Mouse (Mus musculus) forebrain, embryonic 11.5 days (tissue): Measurements from ENCODE around the gene Iqsec1. TPM values are rescaled to one million over a fixed set of nuclear protein-coding genes. Genes with fewer than 3 reads are reported as not detected.
A peak's percentile ranks its signal among the peaks of the same experiment; 100 is the strongest.

Source experiments
- ATAC-seq: fragments of 200-750 bp; cut with Nextera tagmentation; replicated peaks from 2 replicates; pipeline ENCODE4 v1.8.0; 2017; ENCODE audit warnings: moderate TSS enrichment; ENCODE audit not compliant: low FRiP score
- DNase-seq: peaks from one replicate; pipeline ENCODE4 v3.0.0-alpha.2; 2017; ENCODE audit warnings: low spot score
- H3K27ac ChIP-seq: fragments of 300-500 bp; sonication (generic); 2 replicates; pipeline ENCODE4 v1.5.1; 2014; ENCODE audit warnings: low read depth, low read length
- H3K27me3 ChIP-seq: fragments of 300-500 bp; sonication (generic); 2 replicates; pipeline ENCODE4 v1.6.1; 2014; ENCODE audit warnings: mild to moderate bottlenecking, low read length, mixed read lengths; ENCODE audit not compliant: control insufficient read depth, insufficient read depth
- H3K36me3 ChIP-seq: fragments of 300-500 bp; sonication (generic); 2 replicates; pipeline ENCODE4 v1.6.1; 2014; ENCODE audit warnings: mild to moderate bottlenecking, low read length, moderate library complexity, mixed read lengths; ENCODE audit not compliant: control insufficient read depth, insufficient read depth
- H3K4me1 ChIP-seq: fragments of 300-500 bp; sonication (generic); replicated peaks from 2 replicates; pipeline ENCODE4 v1.6.1; 2014; ENCODE audit warnings: low read length, mixed read lengths; ENCODE audit not compliant: control insufficient read depth, insufficient read depth
- H3K4me2 ChIP-seq: fragments of 300-500 bp; sonication (generic); 2 replicates; pipeline ENCODE4 v1.6.1; 2014; ENCODE audit warnings: low read depth, mild to moderate bottlenecking, low read length, moderate library complexity, mixed read lengths; ENCODE audit not compliant: severe bottlenecking
- H3K4me3 ChIP-seq: fragments of 300-500 bp; sonication (generic); 2 replicates; pipeline ENCODE4 v1.5.1; 2014; ENCODE audit warnings: low read depth, low read length
- H3K9ac ChIP-seq: fragments of 300-500 bp; sonication (generic); 2 replicates; pipeline ENCODE4 v1.6.1; 2014; ENCODE audit warnings: low read length
- H3K9me3 ChIP-seq: fragments of 300-500 bp; sonication (generic); 2 replicates; pipeline ENCODE4 v1.6.1; 2016; ENCODE audit warnings: low read length, mixed read lengths; ENCODE audit not compliant: control insufficient read depth
- WGBS: fragments of 180-500 bp; shearing (Covaris S2); extraction: QIAGEN DNeasy Blood & Tissue Kit; methylation state at CpG from one replicate; pipeline ENCODE4 v1.1.7; 2014; 5-methylcytosine and 5-hydroxymethylcytosine counted together
- polyA plus RNA-seq: library from polyadenylated mRNA; unstranded; fragments of >200 nt; fragmentation: Nextera tagmentation; extraction: Ambion mirVana; gene quantifications from 2 replicates; pipeline ENCODE4 v1.2.1, GENCODE M21; 2014

The Iqsec1 gene
- polyA plus RNA-seq, 1 experiment from 2014 or later = 15.0 TPM

DNA sequence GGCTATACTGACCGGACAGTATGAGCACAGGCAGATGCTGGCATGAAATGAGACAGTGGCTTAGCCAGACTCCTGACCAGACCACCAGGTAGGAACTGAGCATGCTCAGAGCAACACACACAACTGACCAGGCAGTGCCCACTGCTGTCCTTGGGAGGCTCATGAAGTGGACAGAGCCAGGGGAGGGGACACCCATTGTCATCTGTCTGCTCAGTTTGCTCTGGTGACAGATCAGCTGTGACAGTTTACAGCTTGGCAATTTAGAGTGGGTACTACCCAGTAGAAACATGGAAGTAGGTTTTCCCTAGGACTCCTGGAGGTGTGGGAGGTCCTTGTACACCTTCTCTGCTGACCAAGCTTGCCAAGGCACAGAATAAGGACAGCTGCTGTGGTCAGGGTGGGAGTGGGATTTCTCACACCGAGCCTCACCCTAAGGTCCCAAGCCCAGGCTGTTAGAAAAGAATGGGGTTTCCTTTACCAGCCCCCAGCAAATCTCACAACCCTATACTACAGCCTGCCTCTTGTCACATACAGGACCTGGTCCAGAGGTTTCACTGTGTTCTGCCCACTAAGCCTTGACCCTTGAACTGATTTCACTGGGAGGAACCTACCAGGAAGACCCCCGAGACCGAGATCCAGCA is 253.0 kb downstream of the Iqsec1 start:
- no peaks in the 10 kb centered on the region for H3K9me3 ChIP-seq
- no peaks in the 10 kb centered on the region for H3K27me3 ChIP-seq
- peaks cover 8% of the 10 kb centered on the region; the same call in 1 of the 2 replicates for H3K4me1 ChIP-seq
- H3K9ac ChIP-seq = peak overlapping the region; percentile 74; the same call in 1 of the 2 replicates
- H3K4me2 ChIP-seq = peak overlapping the region; percentile 93
- H3K36me3 ChIP-seq = no peaks in the 10 kb centered on the region
- peak overlapping the region; percentile 66 for H3K4me3 ChIP-seq
- ATAC-seq (no peak), DNase-seq (no peak)
- WGBS = 26% methylated on average over 4 of the region's 4 CpGs
- H3K27ac ChIP-seq = no peak overlapping the region

DNA sequence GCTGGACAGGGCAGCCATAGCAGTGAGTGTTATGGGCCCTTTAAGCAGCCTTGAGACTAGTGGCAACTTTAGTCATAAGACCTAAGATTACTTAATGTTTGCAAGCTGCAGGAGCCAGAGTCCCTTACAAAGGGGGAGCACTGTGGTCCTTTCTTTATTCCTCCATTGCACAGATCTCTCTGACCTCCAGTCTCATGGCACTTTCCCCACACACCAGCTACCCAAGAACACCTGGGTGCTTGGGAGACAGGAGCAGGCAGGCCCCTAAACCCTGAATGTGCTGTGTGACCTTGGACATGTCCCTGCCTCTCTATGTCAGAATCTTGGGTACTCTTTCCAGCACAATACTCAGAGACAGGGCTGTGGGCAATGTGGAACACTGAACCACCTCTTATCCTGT is 253.7 kb downstream of the Iqsec1 start:
- H3K9ac ChIP-seq = no peak overlapping the region
- no peaks in the 10 kb centered on the region for H3K27me3 ChIP-seq
- H3K4me1 ChIP-seq = peaks cover 8% of the 10 kb centered on the region; the same call in 1 of the 2 replicates
- H3K9me3 ChIP-seq = no peaks in the 10 kb centered on the region
- ATAC-seq (no peak), DNase-seq (no peak)
- H3K36me3 ChIP-seq = no peaks in the 10 kb centered on the region
- H3K4me3 ChIP-seq = no peak overlapping the region
- no peak overlapping the region for H3K27ac ChIP-seq
- no peak overlapping the region for H3K4me2 ChIP-seq

DNA sequence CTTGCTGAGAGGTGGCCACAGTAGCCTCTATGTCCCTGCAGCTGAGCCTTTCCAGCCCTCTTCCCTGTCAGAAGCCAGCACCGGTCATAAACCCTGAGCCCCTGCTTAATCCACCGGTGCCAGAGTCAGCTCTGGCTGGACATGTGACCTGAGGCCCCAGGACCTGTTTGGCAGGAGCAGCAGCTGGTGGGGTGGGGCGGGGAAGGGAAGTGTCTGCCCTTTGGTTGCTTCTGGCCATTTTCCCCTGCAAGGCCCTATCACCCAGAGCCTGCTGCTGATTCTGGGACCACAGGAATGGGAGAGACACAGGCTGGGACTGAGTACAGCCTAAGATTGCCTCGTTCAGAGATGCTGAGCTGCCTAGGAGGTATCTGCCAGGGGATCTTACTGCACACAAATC is 257.2 kb downstream of the Iqsec1 start:
- H3K9ac ChIP-seq = no peak overlapping the region

DNA sequence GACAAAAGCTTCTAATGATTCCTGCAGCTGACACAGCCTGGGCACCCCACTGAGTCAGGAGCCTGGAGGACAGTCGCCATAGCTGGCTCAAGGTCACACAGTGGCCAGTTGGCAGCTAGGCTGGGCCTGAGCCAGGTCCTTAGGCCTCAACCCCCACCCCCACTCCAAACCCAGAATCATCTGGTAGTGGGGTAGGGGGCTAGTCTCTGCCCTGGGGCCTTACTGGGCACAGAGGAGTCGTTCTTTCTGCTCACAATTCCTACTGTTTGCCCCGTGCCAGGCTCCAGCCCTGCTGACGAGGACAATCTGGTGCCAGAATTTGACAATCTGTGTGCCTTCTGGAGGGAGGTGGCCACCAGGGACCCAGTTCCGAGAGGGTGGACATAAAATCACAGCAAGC is 258.7 kb downstream of the Iqsec1 start:
- no peak overlapping the region for H3K4me2 ChIP-seq
- H3K4me3 ChIP-seq = no peak overlapping the region
- ATAC-seq = no peak
- H3K36me3 ChIP-seq = no peaks in the 10 kb centered on the region
- 50% methylated on average over 5 of the region's 5 CpGs for WGBS
- no peaks in the 10 kb centered on the region for H3K27me3 ChIP-seq
- no peak for DNase-seq
- no peak overlapping the region for H3K27ac ChIP-seq
- H3K9me3 ChIP-seq = no peaks in the 10 kb centered on the region
- H3K9ac ChIP-seq = no peak overlapping the region
- peaks cover 6% of the 10 kb centered on the region; the same call in 1 of the 2 replicates for H3K4me1 ChIP-seq

More for the DNA sequence above, 257.2 kb downstream of the Iqsec1 start:
- H3K36me3 ChIP-seq = no peaks in the 10 kb centered on the region
- WGBS = 24% methylated on average over 4 of the region's 4 CpGs
- no peak overlapping the region for H3K4me2 ChIP-seq
- H3K27ac ChIP-seq = no peak overlapping the region
- no peak for ATAC-seq
- no peak overlapping the region for H3K4me3 ChIP-seq
- no peak for DNase-seq
- H3K27me3 ChIP-seq = no peaks in the 10 kb centered on the region
- H3K4me1 ChIP-seq = peaks cover 5% of the 10 kb centered on the region; the same call in 1 of the 2 replicates
- H3K9me3 ChIP-seq = no peaks in the 10 kb centered on the region

DNA sequence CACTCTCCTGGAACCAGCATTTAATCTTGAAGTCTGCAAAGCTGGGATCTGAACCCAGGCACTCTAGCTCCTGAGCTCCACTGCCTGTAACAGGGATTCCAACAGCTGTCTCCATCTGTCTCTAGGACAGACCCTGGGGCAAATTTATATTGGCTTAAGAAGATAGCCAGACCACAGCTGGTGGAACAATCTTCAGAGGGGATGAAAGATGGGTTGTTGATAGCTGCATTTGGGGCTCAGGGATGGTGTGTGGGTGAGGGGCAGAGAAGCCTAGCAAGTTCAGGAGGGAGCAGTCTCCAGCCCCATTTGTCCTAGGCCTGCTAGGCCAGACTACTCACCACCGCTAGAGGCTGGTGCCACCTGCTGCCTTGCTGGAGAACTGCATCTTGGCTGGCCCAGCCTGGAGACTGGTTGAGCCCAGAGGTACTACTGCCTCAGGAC is 260.0 kb downstream of the Iqsec1 start:
- 0% methylated on average over 1 of the region's 1 CpGs for WGBS
- ATAC-seq = peak; percentile 82

DNA sequence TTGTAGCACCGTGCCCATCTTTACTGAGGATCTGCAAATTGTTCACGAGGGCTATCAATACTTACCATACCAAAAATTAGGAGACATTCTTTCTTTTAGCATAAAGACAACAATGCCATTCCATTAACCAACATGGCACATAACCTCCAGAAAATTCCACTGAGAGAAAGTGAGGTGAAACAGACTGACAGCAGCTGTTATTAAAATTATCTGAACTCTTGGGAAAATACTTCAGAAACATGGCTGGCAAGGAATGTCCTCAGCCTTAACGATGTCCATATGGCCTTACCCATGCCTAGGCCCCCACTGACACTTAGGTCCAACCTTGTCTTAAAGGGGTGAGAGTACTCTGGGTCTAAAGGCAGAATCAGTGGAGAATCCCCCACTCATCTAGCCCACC is 260.7 kb downstream of the Iqsec1 start:
- no peak overlapping the region for H3K9ac ChIP-seq
- H3K36me3 ChIP-seq = no peaks in the 10 kb centered on the region
- H3K4me1 ChIP-seq = peaks cover 6% of the 10 kb centered on the region; the same call in 1 of the 2 replicates
- no peak overlapping the region for H3K4me2 ChIP-seq
- no peak for DNase-seq
- 80% methylated on average over 3 of the region's 3 CpGs for WGBS
- ATAC-seq = no peak
- no peak overlapping the region for H3K27ac ChIP-seq
- H3K9me3 ChIP-seq = no peaks in the 10 kb centered on the region
- H3K4me3 ChIP-seq = no peak overlapping the region
- no peaks in the 10 kb centered on the region for H3K27me3 ChIP-seq

More for the DNA sequence above, 260.0 kb downstream of the Iqsec1 start:
- Histone ChIP-seq H3K27me3 (no peaks in the 10 kb centered on the region), H3K36me3 (no peaks in the 10 kb centered on the region), H3K4me3 (no peak overlapping the region), H3K4me2 (no peak overlapping the region), H3K27ac (no peak overlapping the region), H3K4me1 (peaks cover 6% of the 10 kb centered on the region; the same call in 1 of the 2 replicates), H3K9ac (no peak overlapping the region), H3K9me3 (no peaks in the 10 kb centered on the region)
- DNase-seq = peak; percentile 88

DNA sequence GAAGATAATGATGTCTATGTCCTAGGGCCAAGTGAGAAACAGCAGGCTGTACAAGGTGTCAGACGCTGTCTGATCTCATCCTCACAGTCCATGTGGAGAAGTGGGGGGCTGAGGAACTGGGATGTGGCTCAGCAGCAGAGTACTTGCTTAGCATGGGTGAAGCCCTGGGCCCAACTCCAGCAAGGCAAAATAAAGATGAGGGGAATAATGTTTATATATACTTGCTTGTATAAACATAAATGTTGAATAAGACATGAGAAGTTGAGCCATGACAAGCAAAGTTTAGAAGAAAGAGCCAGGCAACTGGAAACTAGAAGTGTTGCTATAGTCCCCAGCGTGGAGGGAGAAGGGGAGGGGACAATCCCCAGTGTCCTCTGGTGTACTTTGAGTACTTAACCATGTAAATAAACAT is 261.8 kb downstream of the Iqsec1 start:
- WGBS = 87% methylated on average over 2 of the region's 2 CpGs
- Histone ChIP-seq H3K27me3 (no peaks in the 10 kb centered on the region), H3K4me1 (peaks cover 6% of the 10 kb centered on the region; the same call in 1 of the 2 replicates), H3K9me3 (no peaks in the 10 kb centered on the region), H3K4me3 (no peak overlapping the region), H3K27ac (no peak overlapping the region), H3K4me2 (no peak overlapping the region), H3K36me3 (no peaks in the 10 kb centered on the region), H3K9ac (no peak overlapping the region)
- ATAC-seq = no peak
- no peak for DNase-seq

DNA sequence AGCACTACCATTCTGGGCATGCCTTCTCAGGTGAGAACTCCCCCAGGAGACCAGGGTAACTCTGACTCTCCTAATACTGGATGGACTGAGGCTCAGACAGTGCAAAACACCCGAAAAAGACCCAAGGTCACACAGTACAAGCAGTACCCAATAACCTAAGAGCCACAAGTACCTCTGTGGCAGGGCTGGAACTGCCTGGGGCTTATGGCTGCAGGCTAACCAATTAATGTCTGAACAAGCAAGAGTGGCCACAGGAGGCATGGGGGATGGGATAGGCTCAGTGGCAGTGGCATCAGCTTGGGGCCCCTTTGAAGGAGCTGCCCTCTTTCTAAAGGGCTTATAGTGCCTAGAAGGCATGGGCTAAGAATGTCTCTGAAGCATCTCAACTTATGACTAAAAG is 263.0 kb downstream of the Iqsec1 start:
- peak; percentile 34; the same call in 1 of the 2 replicates for ATAC-seq

DNA sequence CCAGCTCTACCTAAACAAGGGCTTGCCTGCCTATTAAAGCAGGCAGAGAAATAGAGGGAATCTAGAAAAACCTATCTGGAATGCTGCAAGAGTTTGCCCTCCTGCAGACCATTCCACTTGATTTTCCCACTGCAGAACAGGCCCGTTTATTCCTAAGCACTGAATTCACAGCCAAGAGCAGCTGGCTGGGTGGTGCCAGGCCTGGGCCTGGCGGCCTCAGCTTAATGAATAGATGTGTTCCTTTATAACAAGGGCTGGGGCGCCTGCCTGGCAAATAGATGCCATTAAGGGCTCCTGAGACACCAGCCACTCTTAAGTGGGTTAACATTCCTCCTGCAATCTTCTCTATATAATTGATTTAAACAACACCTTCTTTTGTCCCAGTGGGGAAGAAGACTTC is 265.5 kb downstream of the Iqsec1 start:
- Histone ChIP-seq H3K4me2 (no peak overlapping the region), H3K9ac (no peak overlapping the region), H3K4me1 (peaks cover 6% of the 10 kb centered on the region; the same call in 1 of the 2 replicates), H3K27ac (no peak overlapping the region), H3K27me3 (no peaks in the 10 kb centered on the region), H3K36me3 (no peaks in the 10 kb centered on the region), H3K9me3 (no peaks in the 10 kb centered on the region), H3K4me3 (no peak overlapping the region)
- ATAC-seq (no peak), DNase-seq (no peak)
- 69% methylated on average over 3 of the region's 3 CpGs for WGBS

More for the DNA sequence above, 263.0 kb downstream of the Iqsec1 start:
- peaks cover 6% of the 10 kb centered on the region; the same call in 1 of the 2 replicates for H3K4me1 ChIP-seq
- WGBS = 69% methylated on average over 1 of the region's 1 CpGs
- H3K4me2 ChIP-seq = no peak overlapping the region
- H3K9ac ChIP-seq = no peak overlapping the region
- no peaks in the 10 kb centered on the region for H3K27me3 ChIP-seq
- no peaks in the 10 kb centered on the region for H3K9me3 ChIP-seq
- no peak overlapping the region for H3K4me3 ChIP-seq
- H3K27ac ChIP-seq = no peak overlapping the region
- no peaks in the 10 kb centered on the region for H3K36me3 ChIP-seq
- no peak for DNase-seq
